Comparison of ENCODE assay signal across 14 mouse cellular contexts in genomic region chr16:58481906-58482270, GRCm38 (mm10). TPM values are rescaled to one million over a fixed set of nuclear protein-coding genes. Genes with fewer than 3 reads are reported as not detected.
DNase-seq lines count a peak whose midpoint lies in the region; ATAC-seq and TF ChIP-seq lines count a peak whose summit lies in the region.
"Had no signal": no experiment of that assay in that cellular context is flagged by ENCODE, and none has a peak within 500 bp of the region (broad histone marks: within the 10 kb centered on the region; RNA-seq: fewer than 3 reads in every experiment).

No protein-coding gene starts in this region.

- no peak overlapping the region for H3K9ac ChIP-seq in intestine, embryonic 15.5 days
- no peak overlapping the region for H3K9ac ChIP-seq in intestine, postnatal 0 days (ENCODE audit: low read depth, low read length)
- no peak overlapping the region for H3K9ac ChIP-seq in lung, embryonic 15.5 days
- H3K9ac ChIP-seq in liver, postnatal 0 days (replicated peaks) = no peak overlapping the region
- H3K9ac ChIP-seq: embryonic facial prominence, embryonic 15.5 days; forebrain, embryonic 15.5 days; limb, embryonic 12.5 days had no signal

- 0 out of 2 replicates have a peak overlapping the region, but pooled peaks have one; percentile 40 for H3K27ac ChIP-seq in intestine, embryonic 15.5 days
- H3K27ac ChIP-seq in intestine, postnatal 0 days (ENCODE audit: low read depth, low read length) = no peak overlapping the region
- H3K27ac ChIP-seq in lung, embryonic 15.5 days = peak overlapping the region; percentile 56
- peak overlapping the region; percentile 71 for H3K27ac ChIP-seq in liver, postnatal 0 days (ENCODE audit: low read depth)
- H3K27ac ChIP-seq: embryonic facial prominence, embryonic 15.5 days; forebrain, embryonic 15.5 days; limb, embryonic 12.5 days had no signal

- no peaks in the 10 kb centered on the region for H3K4me1 ChIP-seq in intestine, embryonic 15.5 days (replicated peaks)
- H3K4me1 ChIP-seq in intestine, postnatal 0 days (replicated peaks; ENCODE audit: control insufficient read depth, insufficient read depth, low read length) = no peaks in the 10 kb centered on the region
- peaks cover 17% of the 10 kb centered on the region for H3K4me1 ChIP-seq in lung, embryonic 15.5 days
- H3K4me1 ChIP-seq in liver, postnatal 0 days (ENCODE audit: insufficient read depth) = peaks cover 14% of the 10 kb centered on the region
- H3K4me1 ChIP-seq: embryonic facial prominence, embryonic 15.5 days; forebrain, embryonic 15.5 days had no signal

- no peaks in the 10 kb centered on the region for H3K9me3 ChIP-seq in intestine, embryonic 15.5 days
- no peaks in the 10 kb centered on the region for H3K9me3 ChIP-seq in intestine, postnatal 0 days (ENCODE audit: control insufficient read depth)
- H3K9me3 ChIP-seq in lung, embryonic 15.5 days = no peaks in the 10 kb centered on the region
- H3K9me3 ChIP-seq in liver, postnatal 0 days (ENCODE audit: low read length) = no peaks in the 10 kb centered on the region
- H3K9me3 ChIP-seq: embryonic facial prominence, embryonic 15.5 days had no signal

- no peak for TF ChIP-seq EP300 in liver, postnatal 0 days (IDR thresholded peaks at IDR 0.05; ENCODE audit: low read depth)

- peaks cover 6% of the 10 kb centered on the region; the same call in 1 of the 2 replicates for H3K36me3 ChIP-seq in intestine, embryonic 15.5 days
- H3K36me3 ChIP-seq in intestine, postnatal 0 days (ENCODE audit: control insufficient read depth, insufficient read depth) = peaks cover 48% of the 10 kb centered on the region
- peaks cover 13% of the 10 kb centered on the region for H3K36me3 ChIP-seq in lung, embryonic 15.5 days
- H3K36me3 ChIP-seq in liver, postnatal 0 days (replicated peaks; ENCODE audit: insufficient read depth, low read length) = peaks cover 9% of the 10 kb centered on the region; the same call in 1 of the 2 replicates
- H3K36me3 ChIP-seq: forebrain, embryonic 15.5 days had no signal

- H3K27me3 ChIP-seq in intestine, embryonic 15.5 days (replicated peaks) = no peaks in the 10 kb centered on the region
- no peaks in the 10 kb centered on the region for H3K27me3 ChIP-seq in intestine, postnatal 0 days (replicated peaks; ENCODE audit: control insufficient read depth, insufficient read depth, low read length)
- H3K27me3 ChIP-seq in lung, embryonic 15.5 days = no peaks in the 10 kb centered on the region
- H3K27me3 ChIP-seq in liver, postnatal 0 days (ENCODE audit: insufficient read depth, low read length) = no peaks in the 10 kb centered on the region
- H3K27me3 ChIP-seq: embryonic facial prominence, embryonic 15.5 days; forebrain, embryonic 15.5 days; limb, embryonic 12.5 days; megakaryocyte, embryonic 14.5 days had no signal

- no peak overlapping the region for H3K4me3 ChIP-seq in intestine, embryonic 15.5 days (replicated peaks)
- no peak overlapping the region for H3K4me3 ChIP-seq in intestine, postnatal 0 days (ENCODE audit: low read depth, low read length)
- no peak overlapping the region for H3K4me3 ChIP-seq in lung, embryonic 15.5 days
- H3K4me3 ChIP-seq in liver, postnatal 0 days (ENCODE audit: low read depth, low read length) = no peak overlapping the region
- H3K4me3 ChIP-seq: embryonic facial prominence, embryonic 15.5 days; forebrain, embryonic 15.5 days; limb, embryonic 12.5 days; megakaryocyte, embryonic 14.5 days had no signal

- intact Hi-C loops in left cerebral cortex, postnatal 14 days (cut with DNase I) = loop anchor here (5.0 kb wide), 1 partner anchor 40 kb away; the partner anchor contains the start of gene St3gal6

- TF ChIP-seq CTCF in intestine, postnatal 0 days (IDR thresholded peaks at IDR 0.05; ENCODE audit: low read depth) = no peak
- no peak for TF ChIP-seq CTCF in liver, postnatal 0 days (IDR thresholded peaks at IDR 0.05; ENCODE audit: low read depth)

- no peak overlapping the region for H3K4me2 ChIP-seq in intestine, embryonic 15.5 days (replicated peaks)
- no peak overlapping the region for H3K4me2 ChIP-seq in intestine, postnatal 0 days (replicated peaks; ENCODE audit: low read depth)
- no peak overlapping the region for H3K4me2 ChIP-seq in lung, embryonic 15.5 days
- H3K4me2 ChIP-seq in liver, postnatal 0 days (ENCODE audit: low read depth, low read length) = peak overlapping the region; percentile 3; the same call in 1 of the 2 replicates
- H3K4me2 ChIP-seq: embryonic facial prominence, embryonic 15.5 days; forebrain, embryonic 15.5 days; limb, embryonic 12.5 days had no signal

- WGBS in intestine, embryonic 15.5 days = 73% methylated on average over 5 of the region's 5 CpGs
- WGBS in intestine, postnatal 0 days = 74% methylated on average over 5 of the region's 5 CpGs
- WGBS in lung, embryonic 15.5 days = 46% methylated on average over 5 of the region's 5 CpGs
- WGBS in liver, postnatal 0 days (ENCODE audit: insufficient replicate concordance) = 45% methylated on average over 5 of the region's 5 CpGs

- ATAC-seq in intestine, embryonic 15.5 days = no peak
- no peak for ATAC-seq in intestine, postnatal 0 days
- ATAC-seq in lung, embryonic 15.5 days (ENCODE audit: borderline replicate concordance, extremely low read depth, low FRiP score, low TSS enrichment) = peak; percentile 12; the same call in 1 of the 2 replicates
- no peak for ATAC-seq in liver, postnatal 0 days
- ATAC-seq: forebrain, embryonic 15.5 days; inflammation-experienced regulatory T-cells, adult 6 months had no signal

- peak; percentile 41 for DNase-seq in adrenal gland, adult 2 months
- DNase-seq in adrenal gland, postnatal 4 days (ENCODE audit: low spot score in 2 of 2) = no peak
- no peak for DNase-seq in lung, postnatal 14 days
- DNase-seq in liver, postnatal 0 days = no peak
- DNase-seq in left cerebral cortex, postnatal 14 days (ENCODE audit: low spot score in 2 of 2) = no peak
- DNase-seq: right cerebral cortex, postnatal 4 days had no signal

RNA-seq across cellular contexts. Expression of gene St3gal6, which starts 42.2 kb away (rescaled TPM):
- 10 to 100 TPM; 37.3 to 39.8 TPM for total RNA-seq in adrenal gland, adult 2 months (2021)
- polyA plus RNA-seq in adrenal gland, adult 2 months (2012; rRNA removed) = 13.3 and 17.9 TPM in 2 replicates
- total RNA-seq in adrenal gland, postnatal 4 days (2021) = 10 to 100 TPM; 12.1 to 20.3 TPM
- polyA plus RNA-seq in intestine, embryonic 15.5 days (2015; fragmentation: Nextera tagmentation; extraction: Ambion mirVana) = 18.9 and 19.3 TPM in 2 replicates
- 32.5 and 32.6 TPM in 2 replicates for polyA plus RNA-seq in intestine, postnatal 0 days (2015; fragmentation: Nextera tagmentation; extraction: Ambion mirVana)
- polyA plus RNA-seq in lung, embryonic 15.5 days (2015; fragmentation: Nextera tagmentation; extraction: Ambion mirVana) = 27.3 and 29.7 TPM in 2 replicates
- polyA plus RNA-seq in liver, postnatal 0 days (2015; fragmentation: Nextera tagmentation; extraction: Ambion mirVana) = 11.8 and 16.8 TPM in 2 replicates
- 10 to 100 TPM; 25.1 to 27.2 TPM for total RNA-seq in left cerebral cortex, postnatal 14 days (2021)
